Mouse (Mus musculus): ENCODE data around the gene 2310061I04Rik. TPM values are rescaled to one million over a fixed set of nuclear protein-coding genes. Genes with fewer than 3 reads are reported as not detected.
A peak's percentile ranks its signal among the peaks of the same experiment; 100 is the strongest.

2310061I04Rik gene
- polyA plus RNA-seq, 1 experiment from 2014 or later, result 23.9 TPM

GRCm38 (mm10) chr17:35868165-35868820 is 28.9 kb downstream of the 2310061I04Rik start:
- Histone ChIP-seq H3K9me3 (replicated peaks) (no peaks in the 10 kb centered on the region), H3K9ac (peak overlapping the region; percentile 81), H3K27me3 (no peaks in the 10 kb centered on the region), H3K4me3 (peak overlapping the region; percentile 77), H3K27ac (peak overlapping the region; percentile 99), H3K4me1 (replicated peaks) (peaks cover 66% of the 10 kb centered on the region), H3K36me3 (0 out of 2 replicates have a peak, but pooled peaks cover 4% of the 10 kb centered on the region), H3K4me2 (peak overlapping the region; percentile 94)
- ATAC-seq (replicated peaks; ENCODE audit: insufficient number of reproducible peaks, insufficient read depth, low FRiP score, low read depth), result no peak
- WGBS, result 17% methylated on average over 17 of the region's 17 CpGs

- 7% methylated on average over 26 of the region's 26 CpGs for WGBS
- Histone ChIP-seq H3K4me1 (replicated peaks) (peaks cover 58% of the 10 kb centered on the region), H3K4me2 (peak overlapping the region; percentile 94), H3K4me3 (peak overlapping the region; percentile 77), H3K36me3 (no peaks in the 10 kb centered on the region), H3K27ac (peak overlapping the region; percentile 99), H3K9me3 (replicated peaks) (no peaks in the 10 kb centered on the region), H3K9ac (peak overlapping the region; percentile 81), H3K27me3 (no peaks in the 10 kb centered on the region)
- no peak for ATAC-seq (replicated peaks; ENCODE audit: insufficient number of reproducible peaks, insufficient read depth, low FRiP score, low read depth)
Observed at GRCm38 (mm10) chr17:35866911-35867890, 30.0 kb downstream of the 2310061I04Rik start.

GRCm38 (mm10) chr17:35866281-35866831 is 30.9 kb downstream of the 2310061I04Rik start:
- ATAC-seq (replicated peaks; ENCODE audit: insufficient number of reproducible peaks, insufficient read depth, low FRiP score, low read depth), result peak; percentile 61
- under 1% methylated on average over 37 of the region's 38 CpGs for WGBS
- Histone ChIP-seq H3K4me2 (peak overlapping the region; percentile 94), H3K27me3 (no peaks in the 10 kb centered on the region), H3K9me3 (replicated peaks) (no peaks in the 10 kb centered on the region), H3K9ac (peak overlapping the region; percentile 81), H3K4me3 (peak overlapping the region; percentile 77), H3K36me3 (no peaks in the 10 kb centered on the region), H3K27ac (peak overlapping the region; percentile 99), H3K4me1 (replicated peaks) (peaks cover 54% of the 10 kb centered on the region)

GRCm38 (mm10) chr17:35865481-35866280 is 31.6 kb downstream of the 2310061I04Rik start, which contains the start of gene Ppp1r18:
Gene Ppp1r18, plus strand, starts transcription at chr17:35865593.
- peak within 1 kb of the TSS; percentile 99 for H3K27ac ChIP-seq
- under 1% methylated on average over 48 of the region's 48 CpGs for WGBS
- H3K4me3 ChIP-seq, result peak within 1 kb of the TSS; percentile 77
- H3K27me3 ChIP-seq, result no peaks in the 10 kb centered on the region
- H3K4me1 ChIP-seq (replicated peaks), result peaks cover 50% of the 10 kb centered on the region
- no peaks in the 10 kb centered on the region for H3K36me3 ChIP-seq
- H3K9ac ChIP-seq, result peak within 1 kb of the TSS; percentile 81
- no peaks in the 10 kb centered on the region for H3K9me3 ChIP-seq (replicated peaks)
- peak within 1 kb of the TSS; percentile 94 for H3K4me2 ChIP-seq
- peak; percentile 73 for ATAC-seq (replicated peaks; ENCODE audit: insufficient number of reproducible peaks, insufficient read depth, low FRiP score, low read depth)

- 30% methylated on average over 10 of the region's 10 CpGs for WGBS
- Histone ChIP-seq H3K9me3 (replicated peaks) (no peaks in the 10 kb centered on the region), H3K27me3 (no peaks in the 10 kb centered on the region), H3K9ac (peak overlapping the region; percentile 81), H3K36me3 (no peaks in the 10 kb centered on the region), H3K4me3 (peak overlapping the region; percentile 77), H3K4me2 (peak overlapping the region; percentile 94), H3K27ac (peak overlapping the region; percentile 99), H3K4me1 (replicated peaks) (peaks cover 46% of the 10 kb centered on the region)
- ATAC-seq (replicated peaks; ENCODE audit: insufficient number of reproducible peaks, insufficient read depth, low FRiP score, low read depth), result no peak
Observed at GRCm38 (mm10) chr17:35864832-35865353, 32.3 kb downstream of the 2310061I04Rik start.

GRCm38 (mm10) chr17:35861198-35861857 is 35.9 kb downstream of the 2310061I04Rik start, which contains the start of gene Nrm:
Gene Nrm, plus strand, starts transcription at chr17:35861318.
- Histone ChIP-seq H3K4me1 (replicated peaks) (peaks cover 15% of the 10 kb centered on the region), H3K36me3 (peaks cover 18% of the 10 kb centered on the region), H3K27ac (peak within 1 kb of the TSS; percentile 94), H3K4me3 (peak within 1 kb of the TSS; percentile 72), H3K9ac (peak within 1 kb of the TSS; percentile 70), H3K9me3 (replicated peaks) (no peaks in the 10 kb centered on the region), H3K4me2 (peak within 1 kb of the TSS; percentile 68), H3K27me3 (no peaks in the 10 kb centered on the region)
- peak; percentile 89 for ATAC-seq (replicated peaks; ENCODE audit: insufficient number of reproducible peaks, insufficient read depth, low FRiP score, low read depth)
- under 1% methylated on average over 47 of the region's 47 CpGs for WGBS

- WGBS, result 4% methylated on average over 12 of the region's 12 CpGs
- no peak for ATAC-seq (replicated peaks; ENCODE audit: insufficient number of reproducible peaks, insufficient read depth, low FRiP score, low read depth)
Observed at GRCm38 (mm10) chr17:35860831-35861197, 36.4 kb downstream of the 2310061I04Rik start.

GRCm38 (mm10) chr17:35859835-35860234 is 37.4 kb downstream of the 2310061I04Rik start:
- 44% methylated on average over 2 of the region's 2 CpGs for WGBS
- Histone ChIP-seq H3K27ac (no peak overlapping the region), H3K36me3 (peaks cover 18% of the 10 kb centered on the region), H3K4me3 (no peak overlapping the region), H3K4me1 (replicated peaks) (peaks cover 11% of the 10 kb centered on the region), H3K27me3 (no peaks in the 10 kb centered on the region), H3K4me2 (no peak overlapping the region), H3K9me3 (replicated peaks) (no peaks in the 10 kb centered on the region), H3K9ac (no peak overlapping the region)
- ATAC-seq (replicated peaks; ENCODE audit: insufficient number of reproducible peaks, insufficient read depth, low FRiP score, low read depth), result no peak

More at GRCm38 (mm10) chr17:35860831-35861197, 36.4 kb downstream of the 2310061I04Rik start:
- H3K9ac ChIP-seq, result peak overlapping the region; percentile 70
- peak overlapping the region; percentile 72 for H3K4me3 ChIP-seq
- peaks cover 18% of the 10 kb centered on the region for H3K36me3 ChIP-seq
- peak overlapping the region; percentile 94 for H3K27ac ChIP-seq
- peaks cover 15% of the 10 kb centered on the region for H3K4me1 ChIP-seq (replicated peaks)
- no peaks in the 10 kb centered on the region for H3K9me3 ChIP-seq (replicated peaks)
- H3K4me2 ChIP-seq, result peak overlapping the region; percentile 68
- no peaks in the 10 kb centered on the region for H3K27me3 ChIP-seq

GRCm38 (mm10) chr17:35859371-35859770 is 37.9 kb downstream of the 2310061I04Rik start:
- no peak for ATAC-seq (replicated peaks; ENCODE audit: insufficient number of reproducible peaks, insufficient read depth, low FRiP score, low read depth)
- WGBS, result 98% methylated on average over 1 of the region's 1 CpGs
- Histone ChIP-seq H3K4me3 (no peak overlapping the region), H3K9me3 (replicated peaks) (no peaks in the 10 kb centered on the region), H3K36me3 (peaks cover 19% of the 10 kb centered on the region), H3K9ac (no peak overlapping the region), H3K27ac (no peak overlapping the region), H3K27me3 (no peaks in the 10 kb centered on the region), H3K4me1 (replicated peaks) (peaks cover 8% of the 10 kb centered on the region), H3K4me2 (no peak overlapping the region)

GRCm38 (mm10) chr17:35850974-35851373 is 46.3 kb downstream of the 2310061I04Rik start:
- 78% methylated on average over 3 of the region's 3 CpGs for WGBS
- Histone ChIP-seq H3K4me2 (no peak overlapping the region), H3K9me3 (replicated peaks) (no peaks in the 10 kb centered on the region), H3K27me3 (no peaks in the 10 kb centered on the region), H3K4me3 (no peak overlapping the region), H3K27ac (no peak overlapping the region), H3K9ac (no peak overlapping the region), H3K36me3 (peaks cover 78% of the 10 kb centered on the region), H3K4me1 (replicated peaks) (no peaks in the 10 kb centered on the region)
- no peak for ATAC-seq (replicated peaks; ENCODE audit: insufficient number of reproducible peaks, insufficient read depth, low FRiP score, low read depth)

Data from heart, embryonic 15.5 days (tissue).